Mouse (Mus musculus): Measurements from ENCODE around the gene Tpr. TPM values are rescaled to one million over a fixed set of nuclear protein-coding genes. Genes with fewer than 3 reads are reported as not detected.

Tpr gene
- polyA plus RNA-seq, 1 experiment from 2014 or later, result 218 TPM

DNA sequence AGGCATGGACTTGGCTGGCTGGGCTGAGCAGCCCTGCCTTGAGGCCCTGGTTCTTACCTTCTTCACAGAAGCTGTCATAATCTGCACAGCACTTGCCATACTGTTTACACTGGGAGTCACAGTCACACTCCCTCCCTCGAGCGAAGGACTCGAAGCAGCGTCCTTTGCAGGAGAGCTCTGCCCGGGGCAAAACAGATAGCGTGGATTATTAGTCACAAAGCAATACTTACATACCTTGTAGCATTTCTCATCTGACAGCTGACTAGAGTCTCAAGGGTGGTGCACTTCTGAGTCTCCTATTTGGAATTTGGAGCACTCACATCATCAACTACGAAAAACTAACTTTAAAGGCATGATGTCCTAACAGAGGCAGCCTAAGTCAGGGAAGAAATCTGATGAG is 68.0 kb downstream of the Tpr start:
- no peak overlapping the region for H3K4me3 ChIP-seq (replicated peaks)
- no peak overlapping the region for H3K4me2 ChIP-seq
- H3K27ac ChIP-seq, result no peak overlapping the region
- WGBS, result 73% methylated on average over 7 of the region's 7 CpGs
- H3K9me3 ChIP-seq, result no peaks in the 10 kb centered on the region
- H3K4me1 ChIP-seq (replicated peaks), result no peaks in the 10 kb centered on the region
- H3K36me3 ChIP-seq, result no peaks in the 10 kb centered on the region
- H3K9ac ChIP-seq (replicated peaks), result no peak overlapping the region
- no peak for ATAC-seq (ENCODE audit: insufficient number of reproducible peaks, insufficient read depth, low FRiP score, low TSS enrichment, low read depth)
- no peaks in the 10 kb centered on the region for H3K27me3 ChIP-seq

DNA sequence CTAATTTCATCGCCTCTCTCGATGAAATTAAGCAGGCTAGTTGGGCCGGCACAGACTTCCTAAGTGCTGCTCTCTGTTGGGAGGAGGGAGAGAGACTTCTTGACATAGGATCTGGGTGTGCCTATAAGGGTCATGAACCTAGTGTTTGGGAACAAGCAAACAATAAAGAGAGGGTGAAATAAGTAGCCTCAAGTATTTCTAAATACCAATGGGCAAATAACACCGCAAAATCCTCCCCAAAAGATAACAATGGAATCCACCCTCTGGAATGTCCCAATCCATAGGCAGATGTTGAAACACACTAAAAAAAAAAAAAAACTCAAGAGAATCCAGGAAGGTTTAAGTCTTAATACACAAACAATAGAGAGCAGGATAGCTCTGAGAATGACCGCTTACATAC is 70.4 kb downstream of the Tpr start:
- Histone ChIP-seq H3K9ac (replicated peaks) (no peak overlapping the region), H3K36me3 (no peaks in the 10 kb centered on the region), H3K27ac (no peak overlapping the region), H3K4me1 (replicated peaks) (no peaks in the 10 kb centered on the region), H3K9me3 (no peaks in the 10 kb centered on the region), H3K27me3 (no peaks in the 10 kb centered on the region), H3K4me2 (no peak overlapping the region), H3K4me3 (replicated peaks) (no peak overlapping the region)
- 79% methylated on average over 5 of the region's 5 CpGs for WGBS
- ATAC-seq (ENCODE audit: insufficient number of reproducible peaks, insufficient read depth, low FRiP score, low TSS enrichment, low read depth), result no peak

DNA sequence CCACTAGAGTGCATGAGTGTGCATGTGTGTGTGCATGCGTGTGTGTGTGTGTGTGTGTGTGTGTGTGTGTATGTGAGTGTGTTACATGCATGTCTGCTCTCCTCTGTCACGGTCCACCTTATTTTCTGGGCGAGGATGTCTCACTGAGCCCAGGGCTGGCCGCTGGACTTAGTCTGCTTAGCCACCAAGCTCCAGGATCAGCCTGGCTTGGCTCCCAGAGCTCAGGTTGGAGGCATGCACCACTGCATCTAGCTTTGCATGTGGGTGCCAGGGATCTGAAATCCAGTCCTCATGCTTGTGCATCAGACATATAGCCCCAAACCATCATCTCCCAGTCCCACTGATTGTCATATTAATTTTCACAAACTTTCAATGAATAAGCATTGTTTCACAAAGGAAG is 71.1 kb downstream of the Tpr start:
- Histone ChIP-seq H3K4me1 (replicated peaks) (no peaks in the 10 kb centered on the region), H3K27me3 (no peaks in the 10 kb centered on the region), H3K36me3 (no peaks in the 10 kb centered on the region), H3K9me3 (no peaks in the 10 kb centered on the region), H3K9ac (replicated peaks) (no peak overlapping the region), H3K27ac (no peak overlapping the region), H3K4me2 (no peak overlapping the region), H3K4me3 (replicated peaks) (no peak overlapping the region)
- ATAC-seq (ENCODE audit: insufficient number of reproducible peaks, insufficient read depth, low FRiP score, low TSS enrichment, low read depth), result no peak
- WGBS, result 84% methylated on average over 4 of the region's 4 CpGs

DNA sequence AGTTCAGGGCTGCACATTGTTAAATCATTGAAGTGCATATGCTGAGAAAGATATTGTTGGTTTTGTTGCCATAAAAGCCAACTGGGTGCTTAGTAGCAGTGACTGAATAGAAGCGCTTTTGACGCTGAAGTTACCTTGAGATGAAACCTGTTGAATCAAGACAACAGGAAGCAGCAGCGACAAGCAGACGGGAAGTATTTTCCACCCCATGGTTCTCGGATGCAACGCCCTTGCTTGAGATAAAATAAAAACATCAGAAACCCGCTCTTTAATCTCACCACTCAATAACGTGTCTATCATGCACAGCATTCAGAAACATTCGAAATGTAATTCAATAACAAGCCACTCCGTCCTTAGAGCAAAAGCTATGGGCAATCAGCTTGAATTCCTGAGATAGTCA is 72.7 kb downstream of the Tpr start:
- Histone ChIP-seq H3K9ac (replicated peaks) (no peak overlapping the region), H3K27ac (no peak overlapping the region), H3K4me1 (replicated peaks) (no peaks in the 10 kb centered on the region), H3K36me3 (no peaks in the 10 kb centered on the region), H3K27me3 (no peaks in the 10 kb centered on the region), H3K9me3 (no peaks in the 10 kb centered on the region), H3K4me3 (replicated peaks) (no peak overlapping the region), H3K4me2 (no peak overlapping the region)
- 86% methylated on average over 10 of the region's 10 CpGs for WGBS
- no peak for ATAC-seq (ENCODE audit: insufficient number of reproducible peaks, insufficient read depth, low FRiP score, low TSS enrichment, low read depth)

DNA sequence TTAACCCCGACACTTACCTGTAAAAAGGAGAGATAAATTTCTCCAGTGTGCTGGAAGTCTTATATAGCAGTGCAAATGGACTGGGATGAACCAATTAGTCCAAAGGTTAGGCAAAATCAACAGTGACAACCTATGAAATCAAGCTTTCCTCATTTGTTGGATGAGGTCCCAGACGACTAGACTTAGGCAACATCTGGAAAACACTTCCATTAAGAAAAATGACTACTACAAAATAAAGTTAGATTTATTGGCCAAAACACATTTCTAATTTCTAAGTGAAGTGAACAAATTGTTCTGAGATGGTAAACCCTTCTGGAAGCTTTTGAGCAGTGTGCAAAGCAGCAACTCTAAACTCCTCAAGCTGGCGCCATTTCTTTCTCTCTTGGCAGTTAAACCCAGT is 73.5 kb downstream of the Tpr start, which contains the start of gene Prg4:
Gene Prg4, minus strand, starts transcription at position 34 of the 400 bp plus-strand sequence.
- WGBS, result 68% methylated on average over 3 of the region's 3 CpGs
- Histone ChIP-seq H3K36me3 (no peaks in the 10 kb centered on the region), H3K9ac (replicated peaks) (no peak within 1 kb of the TSS), H3K4me1 (replicated peaks) (no peaks in the 10 kb centered on the region), H3K4me2 (no peak within 1 kb of the TSS), H3K9me3 (no peaks in the 10 kb centered on the region), H3K27me3 (no peaks in the 10 kb centered on the region), H3K4me3 (replicated peaks) (no peak within 1 kb of the TSS), H3K27ac (no peak within 1 kb of the TSS)
- ATAC-seq (ENCODE audit: insufficient number of reproducible peaks, insufficient read depth, low FRiP score, low TSS enrichment, low read depth), result no peak

DNA sequence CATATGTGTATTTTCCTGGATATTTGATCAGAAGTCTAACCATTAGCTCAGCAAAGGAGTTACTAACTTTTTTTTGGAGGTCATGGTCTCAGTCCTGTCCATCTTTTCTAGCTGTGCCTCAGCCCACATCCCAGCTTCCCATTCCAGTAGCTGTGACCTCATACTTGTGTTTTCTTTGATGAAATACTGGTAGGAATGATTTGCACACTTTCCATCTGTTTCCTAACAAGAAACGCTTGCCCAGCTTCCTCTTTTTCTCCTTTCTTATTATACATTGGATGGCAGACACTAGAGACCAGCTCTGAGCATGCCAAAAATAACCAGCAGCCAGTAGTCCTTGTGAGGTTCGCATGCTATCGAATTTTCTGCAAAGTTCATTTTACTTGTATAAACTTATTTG is 77.4 kb downstream of the Tpr start:
- ATAC-seq (ENCODE audit: insufficient number of reproducible peaks, insufficient read depth, low FRiP score, low TSS enrichment, low read depth), result no peak
- H3K9me3 ChIP-seq, result peaks cover 4% of the 10 kb centered on the region; the same call in 1 of the 2 replicates
- H3K27ac ChIP-seq, result no peak overlapping the region
- 82% methylated on average over 3 of the region's 3 CpGs for WGBS
- H3K4me1 ChIP-seq (replicated peaks), result no peaks in the 10 kb centered on the region
- H3K36me3 ChIP-seq, result no peaks in the 10 kb centered on the region
- no peak overlapping the region for H3K4me2 ChIP-seq
- no peak overlapping the region for H3K4me3 ChIP-seq (replicated peaks)
- no peaks in the 10 kb centered on the region for H3K27me3 ChIP-seq
- H3K9ac ChIP-seq (replicated peaks), result no peak overlapping the region

DNA sequence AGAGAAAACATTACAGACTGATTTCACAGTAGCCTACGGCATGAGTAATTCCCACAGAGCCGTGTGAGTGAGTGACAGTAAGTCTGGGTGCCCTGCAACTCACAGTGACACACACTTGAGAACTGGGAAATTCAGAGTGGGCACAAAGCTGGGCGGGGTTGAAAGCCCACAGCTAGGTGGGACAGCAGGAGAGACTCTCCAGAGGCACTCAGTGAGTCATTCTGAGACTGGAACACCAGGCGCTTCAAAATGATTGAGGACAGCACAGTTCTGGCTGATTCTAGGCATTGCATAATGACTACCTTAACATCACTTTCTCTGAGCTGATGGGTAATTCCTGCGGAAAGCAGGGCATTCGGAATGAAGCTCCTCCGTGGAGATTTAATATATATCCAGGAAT is 79.9 kb downstream of the Tpr start:
- WGBS, result 68% methylated on average over 7 of the region's 7 CpGs
- H3K27ac ChIP-seq, result no peak overlapping the region
- no peaks in the 10 kb centered on the region for H3K36me3 ChIP-seq
- no peak overlapping the region for H3K4me3 ChIP-seq (replicated peaks)
- no peaks in the 10 kb centered on the region for H3K27me3 ChIP-seq
- H3K4me1 ChIP-seq (replicated peaks), result 0 out of 2 replicates have a peak, but pooled peaks cover 6% of the 10 kb centered on the region
- H3K4me2 ChIP-seq, result no peak overlapping the region
- ATAC-seq (ENCODE audit: insufficient number of reproducible peaks, insufficient read depth, low FRiP score, low TSS enrichment, low read depth), result no peak
- H3K9me3 ChIP-seq, result peaks cover 8% of the 10 kb centered on the region; the same call in 1 of the 2 replicates
- no peak overlapping the region for H3K9ac ChIP-seq (replicated peaks)

DNA sequence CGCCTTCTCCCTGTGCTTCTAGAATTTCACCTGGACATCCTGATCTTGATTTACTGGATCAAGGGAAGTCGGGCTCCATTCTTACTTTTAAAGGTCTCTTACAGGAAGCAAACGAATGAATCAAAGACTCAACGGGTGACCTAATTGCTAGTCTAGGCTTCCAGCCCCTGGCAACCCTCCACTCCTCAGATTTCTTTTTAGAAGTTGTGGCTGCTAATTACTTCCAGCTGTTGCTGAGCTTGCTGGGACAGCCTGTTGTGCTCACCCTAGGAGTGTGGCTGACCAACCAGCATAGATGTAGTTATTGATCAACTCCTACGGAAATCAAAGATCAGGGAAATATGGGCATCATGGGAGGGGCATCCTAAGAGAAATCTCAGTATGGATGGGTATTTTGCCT is 88.0 kb downstream of the Tpr start:
- WGBS, result 8% methylated on average over 5 of the region's 5 CpGs
- H3K4me1 ChIP-seq (replicated peaks), result peaks cover 15% of the 10 kb centered on the region
- no peak overlapping the region; the same call in 1 of the 2 replicates for H3K27ac ChIP-seq
- no peak overlapping the region for H3K9ac ChIP-seq (replicated peaks)
- peak overlapping the region; percentile 15; the same call in 1 of the 2 replicates for H3K4me2 ChIP-seq
- peak; percentile 88 for ATAC-seq (ENCODE audit: insufficient number of reproducible peaks, insufficient read depth, low FRiP score, low TSS enrichment, low read depth)
- H3K36me3 ChIP-seq, result no peaks in the 10 kb centered on the region
- H3K27me3 ChIP-seq, result no peaks in the 10 kb centered on the region
- no peaks in the 10 kb centered on the region for H3K9me3 ChIP-seq
- H3K4me3 ChIP-seq (replicated peaks), result no peak overlapping the region

DNA sequence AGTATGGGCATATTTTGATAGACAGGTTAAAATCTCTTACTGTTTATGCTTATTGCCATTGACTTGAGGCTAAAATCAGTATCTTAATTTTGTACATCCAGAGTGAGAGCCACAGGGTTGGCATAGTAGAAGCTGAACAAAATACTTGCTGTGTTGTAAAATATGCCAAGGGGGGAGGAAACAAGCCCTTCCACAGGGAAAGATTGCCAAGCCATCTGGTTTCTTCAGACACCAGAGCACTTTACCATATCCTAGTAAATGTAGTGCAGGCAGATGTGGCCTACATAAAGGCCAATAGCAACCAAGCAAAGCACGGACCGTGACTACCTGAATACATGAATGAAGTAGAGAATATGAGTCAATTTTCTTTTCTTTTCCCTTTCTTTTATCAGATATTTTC is 96.5 kb downstream of the Tpr start:
- Histone ChIP-seq H3K27me3 (no peaks in the 10 kb centered on the region), H3K9me3 (no peaks in the 10 kb centered on the region), H3K27ac (no peak overlapping the region), H3K9ac (replicated peaks) (no peak overlapping the region), H3K4me3 (replicated peaks) (no peak overlapping the region), H3K36me3 (no peaks in the 10 kb centered on the region), H3K4me2 (no peak overlapping the region), H3K4me1 (replicated peaks) (peaks cover 11% of the 10 kb centered on the region; the same call in 1 of the 2 replicates)
- WGBS, result 68% methylated on average over 2 of the region's 2 CpGs
- no peak for ATAC-seq (ENCODE audit: insufficient number of reproducible peaks, insufficient read depth, low FRiP score, low TSS enrichment, low read depth)

DNA sequence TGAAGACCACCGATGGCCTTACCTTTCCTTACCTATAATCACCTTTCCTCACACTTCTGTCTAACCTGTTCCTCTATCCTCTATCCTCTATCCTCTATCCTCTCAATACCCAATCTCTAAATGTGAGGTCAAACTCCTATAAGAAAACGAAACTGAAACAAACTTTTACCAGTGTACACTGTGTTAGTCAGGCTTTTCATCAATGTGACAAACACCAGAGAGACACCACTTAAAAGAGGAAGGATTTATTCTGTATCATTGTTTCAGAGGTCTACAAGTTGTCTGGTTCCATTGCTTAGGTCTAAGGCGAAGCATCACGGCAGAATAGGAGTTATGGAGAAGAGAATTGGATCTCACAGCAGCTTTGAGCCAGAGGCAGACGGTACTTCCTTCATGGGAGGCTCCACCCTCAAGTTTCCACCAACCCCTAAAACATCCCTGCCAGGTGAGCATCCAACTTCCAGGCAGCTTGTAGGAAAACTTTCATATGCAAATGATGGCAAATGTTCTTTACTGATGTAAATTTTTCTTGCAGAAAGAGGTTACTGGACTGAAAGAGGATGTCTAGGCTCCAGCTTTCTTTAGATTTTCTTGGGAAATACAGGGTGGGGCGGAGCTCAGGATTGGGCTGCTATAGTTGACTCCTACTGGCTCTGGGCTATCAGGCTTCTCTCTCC is 104.1 kb downstream of the Tpr start:
- Histone ChIP-seq H3K4me3 (replicated peaks) (no peak overlapping the region), H3K27me3 (no peaks in the 10 kb centered on the region), H3K9ac (replicated peaks) (no peak overlapping the region), H3K36me3 (no peaks in the 10 kb centered on the region), H3K9me3 (0 out of 2 replicates have a peak, but pooled peaks cover 7% of the 10 kb centered on the region), H3K4me2 (no peak overlapping the region), H3K4me1 (replicated peaks) (no peaks in the 10 kb centered on the region), H3K27ac (no peak overlapping the region)
- no peak for ATAC-seq (ENCODE audit: insufficient number of reproducible peaks, insufficient read depth, low FRiP score, low TSS enrichment, low read depth)
- 79% methylated on average over 6 of the region's 6 CpGs for WGBS

DNA sequence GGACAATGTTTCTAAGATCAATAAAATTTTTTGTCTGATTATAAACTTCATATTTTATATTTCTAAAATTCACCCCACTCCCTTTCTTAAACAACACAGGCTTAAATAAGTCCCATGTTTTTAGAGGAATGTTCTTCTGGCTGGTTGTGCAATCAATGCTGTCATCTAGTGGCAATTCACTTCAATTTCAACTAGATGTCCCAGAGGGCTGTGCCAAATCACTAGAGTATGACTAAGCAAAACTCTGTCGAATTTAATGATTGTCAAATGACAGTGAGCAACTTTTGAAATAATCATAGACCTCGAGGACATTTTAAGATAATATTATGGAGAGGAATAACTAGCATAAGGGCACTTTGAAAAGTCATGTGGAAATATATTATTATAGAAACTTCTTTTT is 105.1 kb downstream of the Tpr start:
- ATAC-seq (ENCODE audit: insufficient number of reproducible peaks, insufficient read depth, low FRiP score, low TSS enrichment, low read depth), result no peak
- H3K9me3 ChIP-seq, result 0 out of 2 replicates have a peak, but pooled peaks cover 7% of the 10 kb centered on the region
- no peak overlapping the region for H3K9ac ChIP-seq (replicated peaks)
- no peaks in the 10 kb centered on the region for H3K36me3 ChIP-seq
- H3K4me3 ChIP-seq (replicated peaks), result no peak overlapping the region
- no peak overlapping the region for H3K27ac ChIP-seq
- no peaks in the 10 kb centered on the region for H3K4me1 ChIP-seq (replicated peaks)
- H3K27me3 ChIP-seq, result no peaks in the 10 kb centered on the region
- 72% methylated on average over 2 of the region's 2 CpGs for WGBS
- H3K4me2 ChIP-seq, result no peak overlapping the region

DNA sequence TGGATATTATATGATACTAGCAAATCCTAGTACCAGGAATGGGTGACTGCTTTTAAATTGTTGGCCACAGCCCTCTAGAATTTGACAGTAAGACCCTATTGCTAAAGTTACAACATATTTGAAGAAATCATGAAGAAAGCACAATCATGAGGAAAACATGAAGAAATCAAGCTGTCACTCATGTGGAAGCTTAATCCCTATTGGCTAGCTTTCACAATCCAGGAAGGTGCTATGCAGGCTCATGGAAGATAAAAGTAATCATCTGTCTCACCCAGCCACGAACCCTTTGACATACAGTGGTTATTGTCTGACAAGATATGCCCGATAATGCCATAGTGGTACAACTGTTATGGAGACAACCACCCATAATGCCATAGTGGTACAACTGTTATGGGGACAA is 105.5 kb downstream of the Tpr start:
- Histone ChIP-seq H3K36me3 (no peaks in the 10 kb centered on the region), H3K27me3 (no peaks in the 10 kb centered on the region), H3K9ac (replicated peaks) (no peak overlapping the region), H3K4me2 (no peak overlapping the region), H3K4me3 (replicated peaks) (no peak overlapping the region), H3K4me1 (replicated peaks) (no peaks in the 10 kb centered on the region), H3K27ac (no peak overlapping the region), H3K9me3 (0 out of 2 replicates have a peak, but pooled peaks cover 7% of the 10 kb centered on the region)
- ATAC-seq (ENCODE audit: insufficient number of reproducible peaks, insufficient read depth, low FRiP score, low TSS enrichment, low read depth), result no peak
- WGBS, result 83% methylated on average over 2 of the region's 2 CpGs

Data from limb, embryonic 12.5 days (tissue).